Mouse (Mus musculus) midbrain, embryonic 14.5 days (tissue): ENCODE results near the gene Cox6a2. TPM values are rescaled to one million over a fixed set of nuclear protein-coding genes. Genes with fewer than 3 reads are reported as not detected.

ENCODE experiments used
- ATAC-seq: fragments of 200-750 bp; cut with Nextera tagmentation; 2 replicates; pipeline ENCODE4 v1.8.0; 2017; ENCODE audit warnings: moderate number of reproducible peaks, moderate library complexity; ENCODE audit not compliant: low FRiP score, low TSS enrichment
- DNase-seq: peaks from one replicate; pipeline ENCODE4 v3.0.0-alpha.2; 2015
- H3K27ac ChIP-seq: fragments of 300-500 bp; sonication (generic); replicated peaks from 2 replicates; pipeline ENCODE4 v1.5.1; 2014; ENCODE audit warnings: mild to moderate bottlenecking, low read depth, low read length, moderate library complexity
- H3K27me3 ChIP-seq: fragments of 300-500 bp; sonication (generic); 2 replicates; pipeline ENCODE4 v1.6.1; 2014; ENCODE audit warnings: low read length, control low read depth, mixed read lengths; ENCODE audit not compliant: control insufficient read depth, insufficient read depth
- H3K36me3 ChIP-seq: fragments of 300-500 bp; sonication (generic); 2 replicates; pipeline ENCODE4 v1.6.1; 2014; ENCODE audit warnings: low read length, control low read depth; ENCODE audit not compliant: control insufficient read depth, insufficient read depth
- H3K4me1 ChIP-seq: fragments of 300-500 bp; sonication (generic); 2 replicates; pipeline ENCODE4 v1.6.1; 2014; ENCODE audit warnings: mild to moderate bottlenecking, antibody characterized with exemption, low read length, control low read depth; ENCODE audit not compliant: control insufficient read depth, insufficient read depth
- H3K4me2 ChIP-seq: fragments of 300-500 bp; sonication (generic); 2 replicates; pipeline ENCODE4 v1.6.1; 2014; ENCODE audit warnings: mild to moderate bottlenecking, low read length, moderate library complexity
- H3K4me3 ChIP-seq: fragments of 300-500 bp; sonication (generic); replicated peaks from 2 replicates; pipeline ENCODE4 v1.5.1; 2014; ENCODE audit warnings: low read depth, low read length
- H3K9ac ChIP-seq: fragments of 300-500 bp; sonication (generic); replicated peaks from 2 replicates; pipeline ENCODE4 v1.6.1; 2014; ENCODE audit warnings: mild to moderate bottlenecking, low read length, moderate library complexity
- H3K9me3 ChIP-seq: fragments of 300-500 bp; sonication (generic); 2 replicates; pipeline ENCODE4 v1.6.1; 2016; ENCODE audit warnings: low read length, control low read depth, mixed read lengths; ENCODE audit not compliant: control insufficient read depth
- WGBS: fragments of 180-500 bp; shearing (Covaris S2); extraction: QIAGEN DNeasy Blood & Tissue Kit; methylation state at CpG from one replicate; pipeline ENCODE4 v1.1.7; 2014; 5-methylcytosine and 5-hydroxymethylcytosine counted together
- polyA plus RNA-seq: library from polyadenylated mRNA; unstranded; fragments of >200 nt; fragmentation: Nextera tagmentation; extraction: Ambion mirVana; gene quantifications from 2 replicates; pipeline ENCODE4 v1.2.1, GENCODE M21; 2014

The Cox6a2 gene
- not detected in 2 replicates for polyA plus RNA-seq

- WGBS, result 86% methylated on average over 6 of the region's 6 CpGs
- H3K36me3 ChIP-seq, result no peaks in the 10 kb centered on the region
- no peak within 1 kb of the TSS for H3K9ac ChIP-seq
- no peaks in the 10 kb centered on the region for H3K27me3 ChIP-seq
- ATAC-seq, result no peak
- no peaks in the 10 kb centered on the region for H3K9me3 ChIP-seq
- DNase-seq, result no peak
- H3K27ac ChIP-seq, result no peak within 1 kb of the TSS
- no peak within 1 kb of the TSS for H3K4me3 ChIP-seq
- no peak within 1 kb of the TSS for H3K4me2 ChIP-seq
- no peaks in the 10 kb centered on the region for H3K4me1 ChIP-seq
These were observed at the start of gene Cox6a2 for GRCm38 (mm10) chr7:128206152-128206551. Gene Cox6a2, minus strand, starts transcription at chr7:128206387.

- H3K9ac ChIP-seq, result no peak overlapping the region
- DNase-seq, result no peak
- H3K36me3 ChIP-seq, result no peaks in the 10 kb centered on the region
- H3K4me3 ChIP-seq, result no peak overlapping the region
- ATAC-seq, result no peak
- no peak overlapping the region for H3K4me2 ChIP-seq
- 0 out of 2 replicates have a peak, but pooled peaks cover 6% of the 10 kb centered on the region for H3K4me1 ChIP-seq
- H3K9me3 ChIP-seq, result no peaks in the 10 kb centered on the region
- no peak overlapping the region for H3K27ac ChIP-seq
- peaks cover 4% of the 10 kb centered on the region; the same call in 1 of the 2 replicates for H3K27me3 ChIP-seq
- 87% methylated on average over 5 of the region's 5 CpGs for WGBS
These were observed 49.6 kb upstream of the Cox6a2 start for GRCm38 (mm10) chr7:128255757-128256156.

- DNase-seq, result no peak
- Histone ChIP-seq H3K27me3 (peaks cover 4% of the 10 kb centered on the region; the same call in 1 of the 2 replicates), H3K27ac (no peak overlapping the region), H3K4me3 (no peak overlapping the region), H3K4me2 (no peak overlapping the region), H3K4me1 (0 out of 2 replicates have a peak, but pooled peaks cover 6% of the 10 kb centered on the region), H3K9me3 (no peaks in the 10 kb centered on the region), H3K36me3 (no peaks in the 10 kb centered on the region), H3K9ac (no peak overlapping the region)
- 66% methylated on average over 2 of the region's 2 CpGs for WGBS
- ATAC-seq, result no peak
These were observed 48.8 kb upstream of the Cox6a2 start for GRCm38 (mm10) chr7:128254978-128255377.

DNA sequence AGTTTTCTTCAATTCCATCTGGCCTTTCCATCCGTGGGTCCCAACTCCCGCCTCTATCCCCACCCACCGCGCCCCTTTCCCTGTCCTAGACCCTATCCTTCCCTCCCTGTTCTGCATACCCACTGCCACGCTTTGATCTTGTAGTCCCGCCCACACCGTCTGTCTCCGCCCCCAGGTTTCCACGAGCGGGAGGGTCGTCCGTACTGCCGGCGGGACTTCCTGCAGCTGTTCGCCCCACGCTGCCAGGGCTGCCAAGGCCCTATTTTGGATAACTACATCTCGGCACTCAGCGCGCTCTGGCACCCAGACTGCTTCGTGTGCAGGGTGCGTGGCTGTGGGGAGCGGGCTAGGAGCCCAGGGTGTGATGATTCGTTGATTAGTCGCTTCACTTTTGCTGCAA lies 46.4 kb upstream of the Cox6a2 start:
- DNase-seq (peak; percentile 69), ATAC-seq (no peak)
- Histone ChIP-seq H3K27me3 (peaks cover 4% of the 10 kb centered on the region; the same call in 1 of the 2 replicates), H3K36me3 (no peaks in the 10 kb centered on the region), H3K9me3 (no peaks in the 10 kb centered on the region), H3K9ac (peak overlapping the region; percentile 37), H3K4me3 (peak overlapping the region; percentile 29), H3K4me2 (peak overlapping the region; percentile 58), H3K4me1 (0 out of 2 replicates have a peak, but pooled peaks cover 6% of the 10 kb centered on the region), H3K27ac (no peak overlapping the region)
- 7% methylated on average over 24 of the region's 24 CpGs for WGBS

DNA sequence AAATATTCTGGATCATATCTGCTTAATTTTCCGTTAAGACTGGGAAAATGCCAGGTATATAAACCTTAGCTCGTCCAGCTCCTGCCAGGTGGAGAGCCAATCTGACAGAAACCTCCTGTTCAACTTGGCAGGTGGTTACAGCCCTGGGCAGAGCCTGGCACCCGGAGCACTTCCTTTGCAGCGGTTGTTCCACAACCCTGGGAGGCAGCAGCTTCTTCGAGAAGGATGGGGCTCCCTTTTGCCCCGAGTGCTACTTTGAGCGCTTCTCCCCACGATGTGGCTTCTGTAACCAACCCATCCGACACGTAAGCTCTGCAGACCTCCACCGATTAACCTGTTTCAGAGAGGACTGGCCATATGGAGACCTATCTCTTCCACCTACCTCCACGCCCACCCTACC lies 45.8 kb upstream of the Cox6a2 start:
- Histone ChIP-seq H3K4me3 (no peak overlapping the region), H3K9ac (no peak overlapping the region), H3K27me3 (peaks cover 4% of the 10 kb centered on the region; the same call in 1 of the 2 replicates), H3K4me1 (0 out of 2 replicates have a peak, but pooled peaks cover 6% of the 10 kb centered on the region), H3K36me3 (no peaks in the 10 kb centered on the region), H3K9me3 (no peaks in the 10 kb centered on the region), H3K4me2 (peak overlapping the region; percentile 58), H3K27ac (no peak overlapping the region)
- 47% methylated on average over 12 of the region's 12 CpGs for WGBS
- ATAC-seq, result no peak
- no peak for DNase-seq

GRCm38 (mm10) chr7:128249998-128250397 lies 43.8 kb upstream of the Cox6a2 start:
- H3K4me2 ChIP-seq, result no peak overlapping the region
- H3K4me3 ChIP-seq, result no peak overlapping the region
- H3K9me3 ChIP-seq, result no peaks in the 10 kb centered on the region
- no peak overlapping the region for H3K27ac ChIP-seq
- no peak for DNase-seq
- H3K4me1 ChIP-seq, result peaks cover 13% of the 10 kb centered on the region; the same call in 1 of the 2 replicates
- WGBS, result 83% methylated on average over 5 of the region's 5 CpGs
- peaks cover 4% of the 10 kb centered on the region; the same call in 1 of the 2 replicates for H3K27me3 ChIP-seq
- no peak for ATAC-seq
- no peak overlapping the region for H3K9ac ChIP-seq
- peaks cover 2% of the 10 kb centered on the region; the same call in 1 of the 2 replicates for H3K36me3 ChIP-seq

GRCm38 (mm10) chr7:128248081-128249042 lies 42.2 kb upstream of the Cox6a2 start:
- DNase-seq (no peak), ATAC-seq (no peak)
- no peaks in the 10 kb centered on the region for H3K9me3 ChIP-seq
- H3K4me3 ChIP-seq, result no peak overlapping the region
- 87% methylated on average over 10 of the region's 10 CpGs for WGBS
- peaks cover 13% of the 10 kb centered on the region; the same call in 1 of the 2 replicates for H3K36me3 ChIP-seq
- peaks cover 13% of the 10 kb centered on the region; the same call in 1 of the 2 replicates for H3K4me1 ChIP-seq
- peaks cover 4% of the 10 kb centered on the region; the same call in 1 of the 2 replicates for H3K27me3 ChIP-seq
- H3K4me2 ChIP-seq, result no peak overlapping the region; the same call in 1 of the 2 replicates
- no peak overlapping the region for H3K27ac ChIP-seq
- H3K9ac ChIP-seq, result no peak overlapping the region

GRCm38 (mm10) chr7:128247443-128247842 lies 41.3 kb upstream of the Cox6a2 start:
- 2% methylated on average over 13 of the region's 13 CpGs for WGBS
- Histone ChIP-seq H3K4me1 (peaks cover 9% of the 10 kb centered on the region; the same call in 1 of the 2 replicates), H3K4me2 (peak overlapping the region; percentile 56), H3K9ac (peak overlapping the region; percentile 55; the same call in 1 of the 2 replicates), H3K36me3 (peaks cover 22% of the 10 kb centered on the region), H3K27ac (no peak overlapping the region; the same call in 1 of the 2 replicates), H3K4me3 (peak overlapping the region; percentile 37), H3K27me3 (peaks cover 4% of the 10 kb centered on the region; the same call in 1 of the 2 replicates), H3K9me3 (no peaks in the 10 kb centered on the region)
- peak; percentile 72 for ATAC-seq
- DNase-seq, result peak; percentile 94
